Mouse (Mus musculus): ENCODE results near the gene Cyth3. TPM values are rescaled to one million over a fixed set of nuclear protein-coding genes. Genes with fewer than 3 reads are reported as not detected.
A peak's percentile ranks its signal among the peaks of the same experiment; 100 is the strongest.

Gene Cyth3
- total RNA-seq, 2 experiments from 2014 or later: 48.1 to 52.4 TPM

GRCm38 (mm10) chr5:143659021-143659523, 36.8 kb downstream of the Cyth3 start:
- DNase-seq (ENCODE audit: low spot score in 2 of 2): no peak

GRCm38 (mm10) chr5:143663074-143663687, 40.9 kb downstream of the Cyth3 start:
- DNase-seq (ENCODE audit: low spot score in 2 of 2): no peak

- DNase-seq (ENCODE audit: low spot score in 2 of 2): no peak
Observed at GRCm38 (mm10) chr5:143665561-143665960, 43.3 kb downstream of the Cyth3 start.

- no peak for DNase-seq (ENCODE audit: low spot score in 2 of 2)
Observed at GRCm38 (mm10) chr5:143666015-143666414, 43.8 kb downstream of the Cyth3 start.

GRCm38 (mm10) chr5:143668884-143669283, 46.6 kb downstream of the Cyth3 start:
- no peak for DNase-seq (ENCODE audit: low spot score in 2 of 2)

- no peak for DNase-seq (ENCODE audit: low spot score in 2 of 2)
Observed at GRCm38 (mm10) chr5:143669393-143669792, 47.1 kb downstream of the Cyth3 start.

GRCm38 (mm10) chr5:143669839-143670238, 47.6 kb downstream of the Cyth3 start:
- DNase-seq (ENCODE audit: low spot score in 2 of 2): no peak

- peak; percentile 21 to 31 for DNase-seq (ENCODE audit: low spot score in 2 of 2)
Observed at GRCm38 (mm10) chr5:143670740-143671415, 48.6 kb downstream of the Cyth3 start.

- no peak for DNase-seq (ENCODE audit: low spot score in 2 of 2)
Observed at GRCm38 (mm10) chr5:143674576-143674975, 52.3 kb downstream of the Cyth3 start.

- DNase-seq (ENCODE audit: low spot score in 2 of 2): no peak
Observed at GRCm38 (mm10) chr5:143676218-143676985, 54.2 kb downstream of the Cyth3 start.

- no peak for DNase-seq (ENCODE audit: low spot score in 2 of 2)
Observed at GRCm38 (mm10) chr5:143677363-143677762, 55.1 kb downstream of the Cyth3 start.

GRCm38 (mm10) chr5:143678634-143679271, 56.5 kb downstream of the Cyth3 start:
- no peak for DNase-seq (ENCODE audit: low spot score in 2 of 2)

GRCm38 (mm10) chr5:143679654-143680053, 57.4 kb downstream of the Cyth3 start:
- no peak for DNase-seq (ENCODE audit: low spot score in 2 of 2)

GRCm38 (mm10) chr5:143683696-143684095, 61.4 kb downstream of the Cyth3 start:
- DNase-seq (ENCODE audit: low spot score in 2 of 2): no peak

- DNase-seq (ENCODE audit: low spot score in 2 of 2): no peak
Observed at GRCm38 (mm10) chr5:143684911-143685390, 62.7 kb downstream of the Cyth3 start.

- no peak for DNase-seq (ENCODE audit: low spot score in 2 of 2)
Observed at GRCm38 (mm10) chr5:143686456-143686855, 64.2 kb downstream of the Cyth3 start.

- DNase-seq (ENCODE audit: low spot score in 2 of 2): no peak
Observed at GRCm38 (mm10) chr5:143687589-143687988, 65.3 kb downstream of the Cyth3 start.

GRCm38 (mm10) chr5:143690392-143690791, 68.1 kb downstream of the Cyth3 start:
- no peak for DNase-seq (ENCODE audit: low spot score in 2 of 2)

GRCm38 (mm10) chr5:143690926-143691325, 68.7 kb downstream of the Cyth3 start:
- DNase-seq (ENCODE audit: low spot score in 2 of 2): peak; percentile 45 to 73

GRCm38 (mm10) chr5:143696323-143696722, 74.1 kb downstream of the Cyth3 start:
- DNase-seq (ENCODE audit: low spot score in 2 of 2): no peak

- no peak for DNase-seq (ENCODE audit: low spot score in 2 of 2)
Observed at GRCm38 (mm10) chr5:143698454-143698853, 76.2 kb downstream of the Cyth3 start.

Measured in layer of hippocampus, postnatal 14 days (tissue).